Mouse (Mus musculus) embryonic facial prominence, embryonic 14.5 days (tissue): ENCODE data around the gene Csnk1g2. TPM values are rescaled to one million over a fixed set of nuclear protein-coding genes. Genes with fewer than 3 reads are reported as not detected.
"Not testable (repeated sequence)": the region's sequence is repeated elsewhere in the genome, so short reads cannot be mapped to it uniquely, and the experiment has no call there.

ENCODE experiments used
- ATAC-seq: fragments of 200-750 bp; cut with Nextera tagmentation; 2 replicates; pipeline ENCODE4 v1.8.0; 2017; ENCODE audit warnings: low read depth, moderate number of reproducible peaks, moderate TSS enrichment
- DNase-seq: peaks from one replicate; pipeline ENCODE4 v3.0.0-alpha.2; 2015; ENCODE audit warnings: low spot score
- H3K27ac ChIP-seq: fragments of 300-500 bp; sonication (generic); replicated peaks from 2 replicates; pipeline ENCODE4 v1.5.1; 2014; ENCODE audit warnings: low read depth, mild to moderate bottlenecking, low read length, moderate library complexity
- H3K27me3 ChIP-seq: fragments of 300-500 bp; sonication (generic); replicated peaks from 2 replicates; pipeline ENCODE4 v1.6.1; 2014; ENCODE audit warnings: low read length; ENCODE audit not compliant: control insufficient read depth, insufficient read depth
- H3K36me3 ChIP-seq: fragments of 300-500 bp; sonication (generic); 2 replicates; pipeline ENCODE4 v1.6.1; 2014; ENCODE audit warnings: low read length, mixed read lengths; ENCODE audit not compliant: control insufficient read depth, insufficient read depth
- H3K4me1 ChIP-seq: fragments of 300-500 bp; sonication (generic); 2 replicates; pipeline ENCODE4 v1.6.1; 2014; ENCODE audit warnings: antibody characterized with exemption, low read length; ENCODE audit not compliant: control insufficient read depth, insufficient read depth
- H3K4me2 ChIP-seq: fragments of 300-500 bp; sonication (generic); 2 replicates; pipeline ENCODE4 v1.6.1; 2014; ENCODE audit warnings: low read depth, mild to moderate bottlenecking, low read length, moderate library complexity, mixed read lengths
- H3K4me3 ChIP-seq: fragments of 300-500 bp; sonication (generic); 2 replicates; pipeline ENCODE4 v1.5.1; 2014; ENCODE audit warnings: low read depth, mild to moderate bottlenecking, low read length
- H3K9ac ChIP-seq: fragments of 300-500 bp; sonication (generic); 2 replicates; pipeline ENCODE4 v1.6.1; 2014; ENCODE audit warnings: low read depth, mild to moderate bottlenecking, low read length, moderate library complexity, mixed read lengths
- H3K9me3 ChIP-seq: fragments of 300-500 bp; sonication (generic); 2 replicates; pipeline ENCODE4 v1.6.1; 2016; ENCODE audit warnings: low read length; ENCODE audit not compliant: control insufficient read depth
- WGBS: fragments of 180-500 bp; shearing (Covaris S2); extraction: QIAGEN DNeasy Blood & Tissue Kit; methylation state at CpG from one replicate; pipeline ENCODE4 v1.1.7; 2014; 5-methylcytosine and 5-hydroxymethylcytosine counted together
- polyA plus RNA-seq: library from polyadenylated mRNA; unstranded; fragments of >200 nt; fragmentation: Nextera tagmentation; extraction: Ambion mirVana; gene quantifications from 2 replicates; pipeline ENCODE4 v1.2.1, GENCODE M21; 2014

Gene Csnk1g2
- polyA plus RNA-seq, 1 experiment from 2014 or later = 104 TPM

DNA sequence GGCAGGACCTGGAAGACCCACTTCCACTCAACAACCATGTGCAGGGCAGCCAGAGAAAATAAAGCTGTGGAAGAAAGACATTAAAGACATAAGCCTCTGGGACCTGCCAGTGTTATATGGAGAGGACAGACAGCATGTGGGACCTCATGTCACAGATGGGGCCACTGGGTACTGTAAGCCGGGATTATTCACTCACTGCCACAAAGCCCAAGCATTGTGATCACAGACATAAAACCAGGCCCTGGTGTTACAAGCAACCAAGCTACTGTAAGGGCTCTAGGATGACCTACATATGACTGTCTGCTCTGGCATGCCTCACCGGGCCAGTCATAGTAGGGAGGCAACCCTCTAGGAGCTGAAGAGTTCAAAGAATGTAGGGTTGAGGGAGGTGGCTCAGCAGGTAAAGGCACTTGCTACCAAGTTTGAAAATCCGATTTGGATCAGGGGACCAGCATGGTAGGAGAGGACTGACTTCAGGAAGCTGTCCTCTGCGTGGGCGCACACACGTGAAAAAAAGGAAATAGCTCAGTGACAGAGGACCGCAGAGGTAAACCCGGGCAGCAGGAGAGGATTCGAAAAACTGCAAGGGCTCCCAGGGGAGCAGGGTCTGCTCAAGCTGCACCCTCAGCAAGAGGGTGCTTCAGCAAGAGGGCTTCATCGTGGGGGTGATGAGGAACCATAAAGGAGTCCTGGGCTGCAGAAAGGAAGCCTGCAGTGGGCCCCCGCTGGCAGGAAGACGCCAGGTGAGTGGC lies 33.3 kb upstream of the Csnk1g2 start:
- Histone ChIP-seq H3K27ac (peak overlapping the region; percentile 65; the same call in 1 of the 2 replicates), H3K36me3 (peaks cover 17% of the 10 kb centered on the region), H3K4me3 (peak overlapping the region; percentile 99), H3K9me3 (no peaks in the 10 kb centered on the region), H3K27me3 (no peaks in the 10 kb centered on the region), H3K4me2 (peak overlapping the region; percentile 98), H3K4me1 (peaks cover 11% of the 10 kb centered on the region), H3K9ac (peak overlapping the region; percentile 94)
- no peak for DNase-seq
- ATAC-seq = no peak
- 16% methylated on average over 12 of the region's 12 CpGs for WGBS

DNA sequence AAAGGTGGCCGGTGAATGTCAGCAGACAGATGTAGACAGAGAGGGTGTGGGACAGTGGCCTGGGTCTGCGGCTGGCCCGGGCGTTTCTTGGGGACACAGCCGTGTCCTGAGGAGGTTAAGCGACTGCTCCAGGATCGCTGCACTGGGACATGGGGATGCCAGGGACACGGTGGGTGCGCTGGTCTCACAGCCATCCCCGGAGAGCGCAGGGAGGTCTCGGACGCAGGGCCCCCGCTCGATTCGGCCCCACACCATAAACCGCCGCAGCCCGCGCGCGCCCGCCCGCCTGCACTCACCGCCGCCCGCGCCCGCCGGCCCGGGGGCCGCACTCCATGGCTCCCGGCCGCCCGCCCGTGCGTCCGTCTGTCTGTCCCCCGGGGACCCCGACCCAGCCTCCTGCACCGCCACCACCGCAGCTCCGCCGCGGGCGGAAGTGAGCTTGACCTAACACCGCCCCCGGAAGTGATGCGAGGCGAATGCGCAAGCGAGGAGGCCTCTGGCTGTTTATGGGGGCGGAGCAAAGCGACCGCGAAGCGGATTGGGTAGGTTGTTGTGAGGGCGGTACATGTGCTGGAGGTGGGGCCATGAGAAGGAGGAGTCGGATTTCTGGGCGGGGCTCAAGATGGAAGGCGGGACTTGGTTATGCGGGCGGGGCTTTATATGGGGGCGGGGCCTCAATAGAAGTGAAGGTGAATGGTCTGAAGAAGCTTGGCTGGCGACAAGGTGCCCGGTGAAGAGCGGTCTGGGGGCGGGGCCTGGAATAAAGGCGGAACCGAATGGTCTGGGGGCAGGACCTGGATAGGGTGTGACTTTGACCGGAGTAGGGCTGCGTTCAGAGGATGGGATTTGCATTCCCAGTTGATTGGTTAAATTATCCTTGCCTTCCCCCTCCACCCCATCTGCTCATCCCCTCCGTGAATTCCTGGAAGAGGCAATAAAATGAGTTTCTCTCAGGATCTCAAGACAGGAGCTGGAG lies 32.5 kb upstream of the Csnk1g2 start, which contains the start of gene Abhd17a:
Gene Abhd17a, minus strand, starts transcription at position 463 of the 976 bp plus-strand sequence.
- Histone ChIP-seq H3K4me3 (peak within 1 kb of the TSS; percentile 99), H3K36me3 (peaks cover 14% of the 10 kb centered on the region), H3K9ac (peak within 1 kb of the TSS; percentile 94), H3K27me3 (no peaks in the 10 kb centered on the region), H3K4me1 (peaks cover 11% of the 10 kb centered on the region), H3K9me3 (no peaks in the 10 kb centered on the region), H3K27ac (peak within 1 kb of the TSS; percentile 65), H3K4me2 (peak within 1 kb of the TSS; percentile 98)
- under 1% methylated on average over 42 of the region's 73 CpGs for whole genome bisulfite sequencing
- DNase-seq = peak; percentile 99
- peak; percentile 97 for ATAC-seq

DNA sequence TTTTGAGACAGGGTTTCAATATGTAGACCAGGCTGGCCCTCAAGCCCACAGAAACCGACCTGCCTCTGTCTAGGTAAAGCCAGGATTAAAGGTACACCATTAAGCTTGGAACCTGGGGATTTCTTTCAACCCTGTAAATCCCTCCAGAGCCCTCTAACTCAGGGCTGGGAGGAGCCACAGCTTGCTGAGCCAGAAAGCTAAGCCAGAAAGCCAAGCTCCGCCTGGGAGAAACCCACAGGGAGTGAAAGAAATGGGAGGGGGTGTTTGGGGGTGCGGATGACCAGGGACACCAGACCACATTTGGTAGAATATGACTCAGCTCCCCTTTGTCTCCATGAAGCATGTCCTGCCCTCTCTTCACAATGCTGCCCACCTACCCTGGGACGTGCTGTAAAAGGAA lies 26.3 kb upstream of the Csnk1g2 start:
- H3K36me3 ChIP-seq = no peaks in the 10 kb centered on the region
- H3K9me3 ChIP-seq = no peaks in the 10 kb centered on the region
- ATAC-seq = no peak
- H3K9ac ChIP-seq = no peak overlapping the region
- WGBS = 46% methylated on average over 4 of the region's 4 CpGs
- no peaks in the 10 kb centered on the region for H3K27me3 ChIP-seq
- no peaks in the 10 kb centered on the region for H3K4me1 ChIP-seq
- no peak overlapping the region for H3K4me3 ChIP-seq
- no peak overlapping the region for H3K27ac ChIP-seq
- H3K4me2 ChIP-seq = no peak overlapping the region
- no peak for DNase-seq

DNA sequence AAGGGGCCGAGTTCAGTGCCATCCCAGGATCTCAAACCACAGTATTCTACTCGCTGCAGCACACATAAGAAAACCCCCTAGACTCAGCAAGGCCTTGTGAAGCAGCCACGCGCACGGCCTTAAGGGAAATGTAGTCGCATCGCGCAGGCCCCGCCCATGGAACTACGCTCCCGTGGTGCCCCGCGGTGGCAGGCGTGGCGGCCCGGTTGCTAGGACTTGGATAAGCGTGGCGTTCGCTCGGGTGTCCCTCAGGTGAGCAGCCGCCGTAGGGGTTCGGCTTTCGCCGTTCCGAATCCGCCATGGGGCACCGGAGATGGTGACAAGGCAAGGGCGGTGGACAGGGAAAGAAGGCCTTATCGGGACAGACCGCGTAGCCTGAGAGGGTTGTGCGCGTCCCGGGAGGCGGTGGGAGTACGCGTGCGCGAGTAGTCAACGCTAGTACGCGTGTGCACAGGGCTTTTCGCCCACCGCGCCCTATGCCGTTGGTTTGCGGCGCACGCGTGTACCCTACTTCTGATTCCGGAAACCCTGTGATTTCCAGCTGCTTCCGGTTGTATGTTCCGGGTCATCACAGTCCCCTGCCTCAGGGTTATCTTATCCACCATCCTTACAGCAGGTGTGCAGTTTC lies 19.8 kb upstream of the Csnk1g2 start, which contains the start of the genes Scamp4 and Adat3:
Gene Scamp4, plus strand, starts transcription at position 175 of the 628 bp plus-strand sequence.
Gene Adat3, plus strand, starts transcription at position 183 of the 628 bp plus-strand sequence.
- H3K36me3 ChIP-seq = peaks cover 17% of the 10 kb centered on the region
- H3K4me1 ChIP-seq = peaks cover 16% of the 10 kb centered on the region
- H3K27me3 ChIP-seq = no peaks in the 10 kb centered on the region
- peak within 1 kb of the TSS; percentile 94 for H3K4me2 ChIP-seq
- under 1% methylated on average over 47 of the region's 54 CpGs for WGBS
- H3K9me3 ChIP-seq = no peaks in the 10 kb centered on the region
- peak within 1 kb of the TSS; percentile 64 for H3K4me3 ChIP-seq
- H3K9ac ChIP-seq = peak within 1 kb of the TSS; percentile 69
- peak; percentile 97 for ATAC-seq
- peak; percentile 98 for DNase-seq
- H3K27ac ChIP-seq = peak within 1 kb of the TSS; percentile 78

DNA sequence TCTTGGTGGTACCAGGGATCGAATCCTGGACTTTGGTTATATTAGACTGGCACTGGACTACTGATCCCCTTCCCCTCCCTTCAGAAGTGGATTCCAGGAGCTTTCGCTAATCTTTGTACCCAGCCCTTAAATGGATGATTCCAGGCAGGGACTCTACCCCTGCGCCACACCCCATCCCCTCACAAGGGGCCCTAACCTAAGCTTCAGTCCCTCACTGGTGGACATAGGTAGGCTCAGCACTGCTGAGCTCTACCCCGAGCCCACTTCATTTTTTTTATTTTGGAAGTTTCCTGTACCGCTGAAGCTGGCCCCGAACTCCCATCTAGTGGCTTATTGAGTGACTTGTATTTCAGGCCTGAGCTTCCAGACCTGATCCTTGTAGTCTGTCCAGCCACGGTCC lies 19.3 kb upstream of the Csnk1g2 start:
- peak overlapping the region; percentile 64 for H3K4me3 ChIP-seq
- ATAC-seq = no peak
- H3K9ac ChIP-seq = peak overlapping the region; percentile 69
- H3K4me2 ChIP-seq = peak overlapping the region; percentile 94
- no peak for DNase-seq
- H3K36me3 ChIP-seq = peaks cover 21% of the 10 kb centered on the region
- 29% methylated on average over 7 of the region's 7 CpGs for WGBS
- no peaks in the 10 kb centered on the region for H3K27me3 ChIP-seq
- peak overlapping the region; percentile 78; the same call in 1 of the 2 replicates for H3K27ac ChIP-seq
- peaks cover 16% of the 10 kb centered on the region for H3K4me1 ChIP-seq
- H3K9me3 ChIP-seq = no peaks in the 10 kb centered on the region

DNA sequence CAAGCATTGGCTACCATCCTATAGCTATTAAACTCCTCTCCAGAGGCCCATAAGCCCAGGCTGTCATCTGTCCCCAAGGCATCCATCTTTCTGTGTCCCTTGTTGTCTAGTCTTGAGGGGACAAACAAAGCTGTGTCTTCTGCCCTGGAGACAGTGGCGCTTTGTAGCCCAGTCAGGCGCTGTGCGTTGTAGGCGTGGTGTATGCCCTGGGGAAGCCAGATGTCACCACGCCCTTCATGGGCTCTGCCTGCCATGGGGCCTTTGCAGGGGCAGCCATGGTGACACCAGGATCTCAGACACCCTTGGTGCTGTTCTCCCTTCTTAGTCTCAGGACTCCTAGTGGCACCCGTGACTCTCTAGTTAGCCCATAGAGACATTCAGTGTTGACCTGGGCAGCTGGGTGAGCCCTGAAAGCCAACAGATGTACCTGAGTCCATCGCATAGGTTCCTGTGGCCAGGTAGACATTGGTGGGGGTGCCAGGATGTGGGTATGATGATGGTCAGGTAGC lies 18.6 kb upstream of the Csnk1g2 start:
- Histone ChIP-seq H3K4me1 (peaks cover 16% of the 10 kb centered on the region), H3K27me3 (no peaks in the 10 kb centered on the region), H3K4me3 (peak overlapping the region; percentile 64), H3K4me2 (peak overlapping the region; percentile 94), H3K36me3 (peaks cover 28% of the 10 kb centered on the region), H3K27ac (no peak overlapping the region), H3K9ac (peak overlapping the region; percentile 69; the same call in 1 of the 2 replicates), H3K9me3 (no peaks in the 10 kb centered on the region)
- no peak for DNase-seq
- WGBS = 88% methylated on average over 7 of the region's 7 CpGs
- ATAC-seq = no peak

DNA sequence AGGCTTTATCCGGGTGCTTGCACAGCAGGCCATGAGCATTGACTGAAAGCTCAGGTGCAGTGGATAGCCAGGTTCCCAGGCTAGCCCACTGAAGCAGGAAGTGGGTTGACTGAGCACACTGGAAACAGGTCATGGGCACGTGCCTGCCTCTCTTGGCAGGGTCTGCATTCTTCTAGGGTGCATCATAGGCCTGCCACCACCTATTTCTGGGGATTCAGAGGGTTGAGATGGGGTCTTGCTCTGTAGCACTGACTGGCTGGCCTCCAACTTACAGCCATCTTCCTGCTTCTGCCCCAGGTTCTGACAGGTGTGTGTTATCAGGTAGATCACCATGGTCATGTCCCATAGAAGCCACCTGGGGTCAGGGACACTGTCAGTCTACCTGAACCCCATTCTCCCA lies 17.6 kb upstream of the Csnk1g2 start:
- ATAC-seq (no peak), DNase-seq (no peak)
- H3K9ac ChIP-seq = no peak overlapping the region
- no peak overlapping the region for H3K4me3 ChIP-seq
- no peak overlapping the region for H3K4me2 ChIP-seq
- no peaks in the 10 kb centered on the region for H3K9me3 ChIP-seq
- H3K36me3 ChIP-seq = peaks cover 37% of the 10 kb centered on the region
- H3K4me1 ChIP-seq = peaks cover 16% of the 10 kb centered on the region
- H3K27ac ChIP-seq = no peak overlapping the region
- H3K27me3 ChIP-seq = no peaks in the 10 kb centered on the region
- 75% methylated on average over 1 of the region's 2 CpGs for WGBS

DNA sequence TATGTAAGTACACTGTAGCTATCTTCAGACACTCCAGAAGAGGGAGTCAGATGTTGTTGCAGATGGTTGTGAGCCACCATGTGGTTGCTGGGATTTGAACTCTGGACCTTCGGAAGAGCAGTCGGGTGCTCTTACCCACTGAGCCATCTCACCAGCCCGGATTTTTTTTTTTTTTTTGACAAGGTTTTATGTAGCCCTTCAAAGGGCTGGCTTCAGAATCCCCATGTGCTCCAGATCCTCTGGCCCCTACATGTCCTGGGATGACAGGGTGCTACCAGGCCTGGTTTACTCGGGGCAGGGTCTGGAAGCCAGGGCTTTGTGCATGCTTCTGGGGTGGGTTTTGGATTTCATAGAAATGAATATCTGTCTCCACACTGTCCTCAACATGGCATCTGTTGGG lies 16.9 kb upstream of the Csnk1g2 start, which contains the start of gene Gm49322:
Gene Gm49322, plus strand, starts transcription at position 301 of the 400 bp plus-strand sequence.
- peaks cover 16% of the 10 kb centered on the region for H3K4me1 ChIP-seq
- ATAC-seq, H3K9me3 ChIP-seq, H3K4me3 ChIP-seq, DNase-seq, H3K4me2 ChIP-seq, H3K9ac ChIP-seq, H3K27me3 ChIP-seq, H3K27ac ChIP-seq: not testable (repeated sequence)
- H3K36me3 ChIP-seq = peaks cover 39% of the 10 kb centered on the region
- WGBS = 87% methylated on average over 4 of the region's 4 CpGs
